Mouse (Mus musculus) brain, embryonic 14.5 days (tissue): Measurements from ENCODE around the gene Tmem248.

ENCODE experiments used
- CTCF ChIP-seq: fragments of 200-500 bp; IDR thresholded peaks from 2 replicates; pipeline ENCODE4 v1.5.1; 2012; ENCODE audit warnings: inconsistent platforms, mild to moderate bottlenecking, moderate library complexity, borderline replicate concordance; ENCODE audit not compliant: insufficient read depth, insufficient read length; ENCODE audit errors: extremely low read depth
- POLR2A ChIP-seq: fragments of 200-500 bp; IDR thresholded peaks from 2 replicates; pipeline ENCODE4 v1.6.1; 2012; ENCODE audit warnings: mild to moderate bottlenecking, inconsistent platforms, borderline replicate concordance; ENCODE audit not compliant: poor library complexity, insufficient read depth, insufficient read length, severe bottlenecking; ENCODE audit errors: extremely low read depth

DNA sequence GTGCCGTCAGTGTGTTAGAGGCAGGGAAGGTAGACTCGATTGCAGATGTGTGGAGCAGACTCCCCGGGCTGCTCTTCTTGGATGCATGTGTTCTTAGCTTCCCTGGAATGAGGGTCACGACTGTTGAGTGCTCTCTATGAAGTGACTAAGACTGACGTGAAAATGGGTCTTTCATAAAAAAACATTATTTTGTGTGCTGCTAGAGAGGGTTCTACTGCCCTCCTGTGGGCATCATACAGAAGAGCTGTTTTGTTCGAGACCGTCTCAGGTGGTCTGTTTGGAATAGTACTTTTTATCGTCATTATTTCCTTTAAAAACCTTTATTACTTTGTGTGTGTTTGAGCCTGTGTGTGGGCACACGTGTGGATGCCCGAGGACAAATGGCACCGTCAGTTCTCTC lies 46.6 kb downstream of the Tmem248 start:
- TF ChIP-seq CTCF (peak; percentile 50; the same call in 1 of the 2 replicates), POLR2A (no peak)
